Mouse (Mus musculus): ENCODE measurements around the gene Gga3. TPM values are rescaled to one million over a fixed set of nuclear protein-coding genes. Genes with fewer than 3 reads are reported as not detected.

Gga3 gene
- polyA plus RNA-seq, 1 experiment = 39.4 TPM

DNA sequence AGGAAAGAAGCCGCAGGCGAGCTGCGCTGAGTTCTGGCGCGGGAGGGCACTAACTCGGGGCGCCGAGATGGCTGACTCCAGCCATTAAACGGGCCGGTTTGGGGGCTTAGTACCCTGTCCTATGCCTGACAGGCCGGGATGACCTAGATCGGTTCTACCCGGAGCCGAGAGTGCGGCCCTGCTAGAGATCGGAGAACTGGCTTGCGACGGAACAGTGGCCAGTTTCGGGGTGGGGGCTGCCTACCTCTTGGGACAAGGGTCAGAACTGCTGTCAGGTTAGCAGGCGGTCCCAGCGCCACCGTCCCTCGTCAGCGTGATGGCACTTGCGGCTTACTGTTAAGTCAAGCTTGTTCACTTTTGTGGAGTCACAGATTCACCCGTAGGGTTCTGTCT is 449 bp upstream of the Gga3 start:
- Histone ChIP-seq H3K27me3 (ENCODE audit: control insufficient read depth, insufficient read depth, low read length) (no peaks in the 10 kb centered on the region), H3K4me1 (ENCODE audit: control insufficient read depth, insufficient read depth, insufficient read length) (peaks cover 21% of the 10 kb centered on the region), H3K27ac (ENCODE audit: insufficient read depth, low read length) (peak overlapping the region; percentile 100), H3K36me3 (ENCODE audit: control insufficient read depth, insufficient read depth, low read length) (peaks cover 28% of the 10 kb centered on the region), H3K4me3 (ENCODE audit: extremely low read depth, insufficient read depth, insufficient read length) (peak overlapping the region; percentile 80)
- under 1% methylated on average over 26 of the region's 26 CpGs for WGBS
- DNase-seq (ENCODE audit: low read depth in 1 of 2, low spot score in 2 of 2) = no peak
- TF ChIP-seq CTCF (IDR thresholded peaks at IDR 0.05; ENCODE audit: extremely low read depth, insufficient read depth, insufficient read length, insufficient replicate concordance) (no peak), POLR2A (IDR thresholded peaks at IDR 0.05; ENCODE audit: low read depth, low read length) (no peak)

DNA sequence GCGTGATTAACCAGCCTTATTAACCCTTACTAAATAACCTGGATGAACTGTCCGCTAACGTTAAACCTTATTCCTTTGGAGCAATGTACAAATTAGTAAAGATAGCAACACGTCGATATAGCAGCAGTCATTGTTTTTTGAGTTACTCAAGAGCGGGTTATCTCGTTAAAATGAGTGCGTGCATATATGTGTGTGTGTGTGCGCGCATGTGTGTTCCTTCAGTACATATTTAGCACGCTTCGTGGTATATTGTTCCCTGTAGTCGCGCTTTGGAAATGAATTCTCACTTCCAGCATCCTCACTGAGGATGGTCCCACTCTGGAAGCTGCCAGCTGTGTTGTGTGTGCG is 749 bp downstream of the Gga3 start:
- peak overlapping the region; percentile 100 for H3K27ac ChIP-seq (ENCODE audit: insufficient read depth, low read length)
- peaks cover 17% of the 10 kb centered on the region for H3K36me3 ChIP-seq (ENCODE audit: control insufficient read depth, insufficient read depth, low read length)
- DNase-seq (ENCODE audit: low read depth in 1 of 2, low spot score in 2 of 2) = no peak
- TF ChIP-seq CTCF (IDR thresholded peaks at IDR 0.05; ENCODE audit: extremely low read depth, insufficient read depth, insufficient read length, insufficient replicate concordance) = no peak
- TF ChIP-seq POLR2A (IDR thresholded peaks at IDR 0.05; ENCODE audit: low read depth, low read length) = no peak
- peak overlapping the region; percentile 80 for H3K4me3 ChIP-seq (ENCODE audit: extremely low read depth, insufficient read depth, insufficient read length)
- peaks cover 23% of the 10 kb centered on the region for H3K4me1 ChIP-seq (ENCODE audit: control insufficient read depth, insufficient read depth, insufficient read length)
- no peaks in the 10 kb centered on the region for H3K27me3 ChIP-seq (ENCODE audit: control insufficient read depth, insufficient read depth, low read length)
- WGBS = 3% methylated on average over 15 of the region's 15 CpGs

DNA sequence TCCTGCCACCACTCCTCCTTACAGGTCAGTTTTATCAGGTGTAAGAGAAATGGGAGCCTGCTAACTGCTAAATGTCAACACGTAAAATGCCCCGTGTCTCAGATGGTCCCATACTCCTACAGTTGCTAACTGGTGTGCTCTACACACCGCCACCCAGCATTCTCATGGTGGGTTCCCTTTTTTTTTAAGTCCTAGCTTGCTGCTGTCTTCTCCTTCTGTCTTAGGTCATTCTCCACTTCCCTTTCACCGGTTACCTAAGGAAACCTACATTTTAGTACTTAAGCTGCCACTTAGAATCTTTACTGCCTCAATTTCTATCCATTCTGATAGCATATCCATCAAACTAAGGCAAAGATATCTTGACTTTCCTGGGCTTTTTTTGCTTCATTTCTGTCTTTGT is 2.7 kb downstream of the Gga3 start:
- Histone ChIP-seq H3K27me3 (ENCODE audit: control insufficient read depth, insufficient read depth, low read length) (no peaks in the 10 kb centered on the region), H3K4me1 (ENCODE audit: control insufficient read depth, insufficient read depth, insufficient read length) (peaks cover 23% of the 10 kb centered on the region), H3K4me3 (ENCODE audit: extremely low read depth, insufficient read depth, insufficient read length) (no peak overlapping the region), H3K27ac (ENCODE audit: insufficient read depth, low read length) (peak overlapping the region; percentile 66), H3K36me3 (ENCODE audit: control insufficient read depth, insufficient read depth, low read length) (peaks cover 4% of the 10 kb centered on the region; the same call in 1 of the 2 replicates)
- TF ChIP-seq POLR2A (IDR thresholded peaks at IDR 0.05; ENCODE audit: low read depth, low read length) (no peak), CTCF (IDR thresholded peaks at IDR 0.05; ENCODE audit: extremely low read depth, insufficient read depth, insufficient read length, insufficient replicate concordance) (no peak)
- DNase-seq (ENCODE audit: low read depth in 1 of 2, low spot score in 2 of 2) = no peak
- 30% methylated on average over 4 of the region's 4 CpGs for WGBS

DNA sequence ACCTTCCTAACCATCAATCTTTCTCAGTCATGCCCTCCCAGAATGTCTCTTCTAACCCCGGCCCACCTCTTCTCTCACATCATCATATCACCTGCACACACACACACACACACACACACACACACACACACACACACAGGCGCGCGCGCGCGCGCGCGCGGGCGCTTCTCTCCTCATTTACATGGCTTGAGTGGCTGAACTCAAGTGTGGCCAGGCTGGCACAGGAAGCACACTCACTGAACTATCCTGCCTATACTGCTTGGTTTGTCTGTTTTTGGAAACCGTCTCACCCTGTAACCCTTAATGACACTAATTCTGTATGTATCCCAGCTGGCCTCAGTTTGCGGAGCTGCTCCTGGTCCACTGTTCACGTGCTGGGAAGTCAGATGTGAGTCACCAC is 3.1 kb downstream of the Gga3 start:
- TF ChIP-seq CTCF (IDR thresholded peaks at IDR 0.05; ENCODE audit: extremely low read depth, insufficient read depth, insufficient read length, insufficient replicate concordance) (no peak), POLR2A (IDR thresholded peaks at IDR 0.05; ENCODE audit: low read depth, low read length) (no peak)
- no peak overlapping the region for H3K4me3 ChIP-seq (ENCODE audit: extremely low read depth, insufficient read depth, insufficient read length)
- peak overlapping the region; percentile 66 for H3K27ac ChIP-seq (ENCODE audit: insufficient read depth, low read length)
- no peak for DNase-seq (ENCODE audit: low read depth in 1 of 2, low spot score in 2 of 2)
- no peaks in the 10 kb centered on the region for H3K27me3 ChIP-seq (ENCODE audit: control insufficient read depth, insufficient read depth, low read length)
- H3K4me1 ChIP-seq (ENCODE audit: control insufficient read depth, insufficient read depth, insufficient read length) = peaks cover 23% of the 10 kb centered on the region
- peaks cover 2% of the 10 kb centered on the region; the same call in 1 of the 2 replicates for H3K36me3 ChIP-seq (ENCODE audit: control insufficient read depth, insufficient read depth, low read length)
- 70% methylated on average over 15 of the region's 15 CpGs for WGBS

DNA sequence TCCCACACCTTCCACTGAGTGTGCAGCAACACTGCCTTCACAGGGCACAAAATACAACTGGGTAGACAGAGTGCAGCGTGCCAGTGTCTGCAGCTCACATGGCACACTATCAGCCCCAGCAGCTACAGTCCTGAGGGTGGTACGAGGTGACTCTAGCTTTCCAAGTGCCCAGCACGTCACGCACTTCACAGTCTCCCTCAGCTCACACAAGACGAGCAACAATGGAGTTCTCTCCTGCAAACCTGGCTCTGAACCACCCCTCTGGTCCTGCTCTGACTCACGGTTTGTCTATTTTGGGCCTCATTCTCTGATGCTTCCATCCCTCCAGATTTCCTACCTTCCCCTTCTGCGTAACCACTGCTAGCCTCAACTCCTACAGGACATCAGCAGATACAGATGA is 4.1 kb downstream of the Gga3 start:
- Histone ChIP-seq H3K36me3 (ENCODE audit: control insufficient read depth, insufficient read depth, low read length) (peaks cover 2% of the 10 kb centered on the region), H3K4me1 (ENCODE audit: control insufficient read depth, insufficient read depth, insufficient read length) (peaks cover 19% of the 10 kb centered on the region), H3K27ac (ENCODE audit: insufficient read depth, low read length) (no peak overlapping the region), H3K4me3 (ENCODE audit: extremely low read depth, insufficient read depth, insufficient read length) (no peak overlapping the region), H3K27me3 (ENCODE audit: control insufficient read depth, insufficient read depth, low read length) (no peaks in the 10 kb centered on the region)
- no peak for DNase-seq (ENCODE audit: low read depth in 1 of 2, low spot score in 2 of 2)
- WGBS = 90% methylated on average over 7 of the region's 7 CpGs
- no peak for TF ChIP-seq CTCF (IDR thresholded peaks at IDR 0.05; ENCODE audit: extremely low read depth, insufficient read depth, insufficient read length, insufficient replicate concordance)
- no peak for TF ChIP-seq POLR2A (IDR thresholded peaks at IDR 0.05; ENCODE audit: low read depth, low read length)

DNA sequence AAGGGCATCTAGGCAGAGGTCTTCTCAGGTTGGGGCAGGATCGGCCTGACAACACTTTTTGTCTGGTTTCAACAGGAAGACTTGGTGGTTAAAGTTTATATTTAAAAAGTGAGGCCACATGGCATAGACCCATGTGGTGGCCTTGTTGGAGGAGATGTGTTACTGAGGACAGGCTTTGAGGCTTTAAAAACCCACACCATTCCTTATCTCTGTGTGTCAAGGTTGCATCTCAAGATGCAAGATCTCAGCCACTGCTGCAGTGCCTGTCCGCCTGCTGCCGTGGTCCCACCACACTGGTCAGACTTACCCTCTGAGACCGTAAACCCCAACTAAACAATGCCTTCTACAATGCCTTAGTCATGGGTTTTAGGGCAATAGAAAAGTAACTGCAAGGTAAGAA is 5.5 kb downstream of the Gga3 start:
- WGBS = 61% methylated on average over 4 of the region's 4 CpGs
- no peaks in the 10 kb centered on the region for H3K27me3 ChIP-seq (ENCODE audit: control insufficient read depth, insufficient read depth, low read length)
- H3K36me3 ChIP-seq (ENCODE audit: control insufficient read depth, insufficient read depth, low read length) = peaks cover 12% of the 10 kb centered on the region
- no peak overlapping the region for H3K4me3 ChIP-seq (ENCODE audit: extremely low read depth, insufficient read depth, insufficient read length)
- no peak for DNase-seq (ENCODE audit: low read depth in 1 of 2, low spot score in 2 of 2)
- H3K4me1 ChIP-seq (ENCODE audit: control insufficient read depth, insufficient read depth, insufficient read length) = peaks cover 18% of the 10 kb centered on the region
- TF ChIP-seq CTCF (IDR thresholded peaks at IDR 0.05; ENCODE audit: extremely low read depth, insufficient read depth, insufficient read length, insufficient replicate concordance) (no peak), POLR2A (IDR thresholded peaks at IDR 0.05; ENCODE audit: low read depth, low read length) (no peak)
- no peak overlapping the region for H3K27ac ChIP-seq (ENCODE audit: insufficient read depth, low read length)

DNA sequence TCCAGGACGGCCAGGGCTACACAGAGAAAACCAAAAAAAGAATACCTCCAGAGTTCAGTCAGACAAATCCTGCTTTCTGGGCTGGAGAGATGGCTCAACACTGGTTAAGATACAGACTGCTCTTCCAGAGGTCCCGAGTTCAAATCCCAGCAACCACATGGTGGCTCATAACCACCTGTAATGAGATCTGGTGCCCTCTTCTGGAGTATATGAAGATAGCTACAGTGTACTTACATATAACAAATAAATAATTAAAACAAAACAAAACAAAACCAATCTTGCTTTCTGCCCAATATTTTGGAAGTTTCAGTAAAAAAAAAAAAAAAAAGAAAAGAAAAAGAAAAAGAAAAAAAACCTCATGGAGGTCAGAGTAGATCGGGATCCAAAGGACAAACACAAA is 8.6 kb downstream of the Gga3 start:
- Histone ChIP-seq H3K4me1 (ENCODE audit: control insufficient read depth, insufficient read depth, insufficient read length) (peaks cover 6% of the 10 kb centered on the region; the same call in 1 of the 2 replicates), H3K27ac (ENCODE audit: insufficient read depth, low read length) (no peak overlapping the region), H3K27me3 (ENCODE audit: control insufficient read depth, insufficient read depth, low read length) (no peaks in the 10 kb centered on the region), H3K4me3 (ENCODE audit: extremely low read depth, insufficient read depth, insufficient read length) (no peak overlapping the region), H3K36me3 (ENCODE audit: control insufficient read depth, insufficient read depth, low read length) (peaks cover 38% of the 10 kb centered on the region)
- no peak for DNase-seq (ENCODE audit: low read depth in 1 of 2, low spot score in 2 of 2)
- no peak for TF ChIP-seq CTCF (IDR thresholded peaks at IDR 0.05; ENCODE audit: extremely low read depth, insufficient read depth, insufficient read length, insufficient replicate concordance)
- no peak for TF ChIP-seq POLR2A (IDR thresholded peaks at IDR 0.05; ENCODE audit: low read depth, low read length)
- 94% methylated on average over 3 of the region's 3 CpGs for WGBS
